Mouse (Mus musculus) bone marrow, adult 2 months (tissue): Measurements from ENCODE around the gene Stat5a. TPM values are rescaled to one million over a fixed set of nuclear protein-coding genes. Genes with fewer than 3 reads are reported as not detected.

Experiments used
- H3K27ac ChIP-seq: fragments of 200-500 bp; 2 replicates; pipeline ENCODE4 v1.5.1; 2012; ENCODE audit warnings: low read depth, mild to moderate bottlenecking, control low read depth, inconsistent platforms, low read length; ENCODE audit not compliant: control insufficient read depth, poor library complexity, insufficient read depth
- H3K4me1 ChIP-seq: fragments of 200-500 bp; 2 replicates; pipeline ENCODE4 v1.6.1; 2011; ENCODE audit warnings: low read length; ENCODE audit not compliant: control insufficient read depth, insufficient read depth
- H3K4me3 ChIP-seq: fragments of 200-500 bp; replicated peaks from 2 replicates; pipeline ENCODE3; 2011; ENCODE audit warnings: mild to moderate bottlenecking, low read depth, low read length, control low read depth; ENCODE audit not compliant: control insufficient read depth
- CTCF ChIP-seq: fragments of 200-500 bp; IDR thresholded peaks from 2 replicates; pipeline ENCODE4 v1.5.1; 2011; ENCODE audit warnings: low read length, control low read depth; ENCODE audit not compliant: control insufficient read depth, insufficient read depth
- POLR2A ChIP-seq: fragments of 200-500 bp; IDR thresholded peaks from 2 replicates; pipeline ENCODE4 v1.6.1; 2011; ENCODE audit warnings: low read depth, mild to moderate bottlenecking, control low read depth, low read length, borderline replicate concordance; ENCODE audit not compliant: control insufficient read depth
- WGBS: fragments of 180-500 bp; shearing (Covaris S2); methylation state at CpG from one replicate; pipeline ENCODE4 v1.1.7; 2018; 5-methylcytosine and 5-hydroxymethylcytosine counted together
- polyA plus RNA-seq: library from polyadenylated mRNA; stranded (reverse); fragments of >200 nt; gene quantifications from 2 replicates; pipeline ENCODE4 v1.2.4, GENCODE M21; 2011; ENCODE audit warnings: low replicate concordance; ENCODE audit not compliant: missing spikeins, insufficient read depth, insufficient read length

Stat5a gene
- polyA plus RNA-seq, 1 experiment, result 16.5 TPM

GRCm38 (mm10) chr11:100861335-100861734 is 2.2 kb downstream of the Stat5a start:
- WGBS, result 10% methylated on average over 7 of the region's 7 CpGs
- Histone ChIP-seq H3K4me1 (peaks cover 8% of the 10 kb centered on the region), H3K27ac (peak overlapping the region; percentile 9; the same call in 1 of the 2 replicates)

GRCm38 (mm10) chr11:100861836-100862235 is 2.7 kb downstream of the Stat5a start:
- H3K27ac ChIP-seq, result no peak overlapping the region
- H3K4me1 ChIP-seq, result peaks cover 8% of the 10 kb centered on the region
- 52% methylated on average over 3 of the region's 3 CpGs for WGBS

More at GRCm38 (mm10) chr11:100861335-100861734, 2.2 kb downstream of the Stat5a start:
- TF ChIP-seq POLR2A, result no peak; the same call in 1 of the 2 replicates
- 0 out of 2 replicates have a peak, but pooled peaks have one; percentile 4 for TF ChIP-seq CTCF
- H3K4me3 ChIP-seq, result peak overlapping the region; percentile 51

GRCm38 (mm10) chr11:100863141-100863540 is 4.0 kb downstream of the Stat5a start:
- H3K4me3 ChIP-seq, result no peak overlapping the region
- no peak overlapping the region for H3K27ac ChIP-seq
- no peak for TF ChIP-seq CTCF
- no peak for TF ChIP-seq POLR2A
- 85% methylated on average over 10 of the region's 10 CpGs for WGBS
- H3K4me1 ChIP-seq, result peaks cover 8% of the 10 kb centered on the region

More at GRCm38 (mm10) chr11:100861836-100862235, 2.7 kb downstream of the Stat5a start:
- H3K4me3 ChIP-seq, result no peak overlapping the region
- no peak for TF ChIP-seq POLR2A
- no peak for TF ChIP-seq CTCF

- TF ChIP-seq CTCF (no peak), POLR2A (no peak)
- peaks cover 3% of the 10 kb centered on the region; the same call in 1 of the 2 replicates for H3K4me1 ChIP-seq
- 46% methylated on average over 7 of the region's 7 CpGs for WGBS
- H3K4me3 ChIP-seq, result no peak overlapping the region
- H3K27ac ChIP-seq, result no peak overlapping the region
Observed at GRCm38 (mm10) chr11:100865618-100866017, 6.5 kb downstream of the Stat5a start.

- WGBS, result 88% methylated on average over 10 of the region's 10 CpGs
- Histone ChIP-seq H3K27ac (no peak overlapping the region), H3K4me1 (no peaks in the 10 kb centered on the region), H3K4me3 (no peak overlapping the region)
- no peak for TF ChIP-seq CTCF
- no peak for TF ChIP-seq POLR2A
Observed at GRCm38 (mm10) chr11:100870256-100870967, 11.3 kb downstream of the Stat5a start.

- 82% methylated on average over 8 of the region's 8 CpGs for WGBS
- TF ChIP-seq POLR2A, result no peak
- TF ChIP-seq CTCF, result no peak
- H3K4me1 ChIP-seq, result no peaks in the 10 kb centered on the region
- H3K27ac ChIP-seq, result no peak overlapping the region
- no peak overlapping the region for H3K4me3 ChIP-seq
Observed at GRCm38 (mm10) chr11:100870968-100871350, 11.8 kb downstream of the Stat5a start.

GRCm38 (mm10) chr11:100875761-100876160 is 16.6 kb downstream of the Stat5a start:
- Histone ChIP-seq H3K4me3 (no peak overlapping the region), H3K4me1 (no peaks in the 10 kb centered on the region), H3K27ac (no peak overlapping the region)
- TF ChIP-seq POLR2A (no peak), CTCF (no peak)
- 85% methylated on average over 3 of the region's 3 CpGs for WGBS

- no peak overlapping the region for H3K4me3 ChIP-seq
- H3K27ac ChIP-seq, result no peak overlapping the region
- TF ChIP-seq CTCF (no peak), POLR2A (no peak)
- H3K4me1 ChIP-seq, result no peaks in the 10 kb centered on the region
- 59% methylated on average over 15 of the region's 15 CpGs for WGBS
Observed at GRCm38 (mm10) chr11:100879321-100880078, 20.3 kb downstream of the Stat5a start.
